Mouse (Mus musculus) forebrain, embryonic 16.5 days (tissue): ENCODE measurements around the gene Bfsp1. TPM values are rescaled to one million over a fixed set of nuclear protein-coding genes. Genes with fewer than 3 reads are reported as not detected.

Experiments used
- ATAC-seq: fragments of 200-750 bp; cut with Nextera tagmentation; 2 replicates; pipeline ENCODE4 v1.8.0; 2017; ENCODE audit warnings: mild to moderate bottlenecking, moderate library complexity
- H3K27ac ChIP-seq: fragments of 300-500 bp; sonication (generic); 2 replicates; pipeline ENCODE4 v1.5.1; 2014; ENCODE audit warnings: low read length, control low read depth
- H3K27me3 ChIP-seq: fragments of 300-500 bp; sonication (generic); replicated peaks from 2 replicates; pipeline ENCODE4 v1.6.1; 2014; ENCODE audit warnings: low read length; ENCODE audit not compliant: control insufficient read depth, insufficient read depth
- H3K36me3 ChIP-seq: fragments of 300-500 bp; sonication (generic); 2 replicates; pipeline ENCODE4 v1.6.1; 2014; ENCODE audit not compliant: control insufficient read depth, insufficient read depth
- H3K4me1 ChIP-seq: fragments of 300-500 bp; sonication (generic); replicated peaks from 2 replicates; pipeline ENCODE4 v1.6.1; 2014; ENCODE audit warnings: low read length; ENCODE audit not compliant: control insufficient read depth, insufficient read depth
- H3K4me2 ChIP-seq: fragments of 300-500 bp; sonication (generic); 2 replicates; pipeline ENCODE4 v1.6.1; 2014; ENCODE audit warnings: mild to moderate bottlenecking, low read length, control low read depth
- H3K4me3 ChIP-seq: fragments of 300-500 bp; sonication (generic); replicated peaks from 2 replicates; pipeline ENCODE4 v1.5.1; 2014; ENCODE audit warnings: mild to moderate bottlenecking, low read length, control low read depth
- H3K9ac ChIP-seq: fragments of 300-500 bp; sonication (generic); replicated peaks from 2 replicates; pipeline ENCODE4 v1.6.1; 2014; ENCODE audit warnings: low read depth, low read length, control low read depth
- H3K9me3 ChIP-seq: fragments of 300-500 bp; sonication (generic); 2 replicates; pipeline ENCODE4 v1.6.1; 2016; ENCODE audit warnings: low read length; ENCODE audit not compliant: control insufficient read depth
- WGBS: fragments of 180-500 bp; shearing (Covaris S2); extraction: QIAGEN DNeasy Blood & Tissue Kit; methylation state at CpG from one replicate; pipeline ENCODE4 v1.1.7; 2014; 5-methylcytosine and 5-hydroxymethylcytosine counted together
- polyA plus RNA-seq: library from polyadenylated mRNA; unstranded; fragments of >200 nt; fragmentation: Nextera tagmentation; extraction: Ambion mirVana; gene quantifications from 2 replicates; pipeline ENCODE4 v1.2.1, GENCODE M21; 2015

Gene Bfsp1
- polyA plus RNA-seq, 1 experiment from 2014 or later, result 1.1 TPM

DNA sequence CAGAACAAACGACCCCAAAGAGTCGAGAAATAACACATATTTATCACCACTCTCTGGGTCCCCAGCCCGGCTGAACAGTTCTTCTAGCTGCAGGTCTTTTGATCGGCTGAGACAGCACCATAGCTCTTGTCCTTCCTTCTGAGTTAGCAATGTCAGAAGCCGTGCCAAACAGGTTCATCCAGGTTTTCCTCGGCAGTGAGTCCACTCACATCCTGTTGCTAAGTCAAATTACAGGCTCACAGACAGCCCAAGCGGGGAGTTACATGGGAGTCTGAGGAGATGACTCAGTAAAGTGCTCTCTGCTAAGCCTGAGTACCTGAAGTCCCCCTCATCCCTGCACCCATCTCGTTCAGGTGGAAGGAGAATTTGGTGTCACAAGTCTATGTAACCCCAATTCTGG lies 1.6 kb upstream of the Bfsp1 start:
- Histone ChIP-seq H3K4me3 (no peak overlapping the region), H3K9ac (no peak overlapping the region), H3K4me1 (peaks cover 5% of the 10 kb centered on the region; the same call in 1 of the 2 replicates), H3K27me3 (peaks cover 8% of the 10 kb centered on the region), H3K36me3 (no peaks in the 10 kb centered on the region), H3K9me3 (no peaks in the 10 kb centered on the region), H3K4me2 (no peak overlapping the region), H3K27ac (no peak overlapping the region)
- no peak for ATAC-seq
- 74% methylated on average over 8 of the region's 8 CpGs for WGBS

DNA sequence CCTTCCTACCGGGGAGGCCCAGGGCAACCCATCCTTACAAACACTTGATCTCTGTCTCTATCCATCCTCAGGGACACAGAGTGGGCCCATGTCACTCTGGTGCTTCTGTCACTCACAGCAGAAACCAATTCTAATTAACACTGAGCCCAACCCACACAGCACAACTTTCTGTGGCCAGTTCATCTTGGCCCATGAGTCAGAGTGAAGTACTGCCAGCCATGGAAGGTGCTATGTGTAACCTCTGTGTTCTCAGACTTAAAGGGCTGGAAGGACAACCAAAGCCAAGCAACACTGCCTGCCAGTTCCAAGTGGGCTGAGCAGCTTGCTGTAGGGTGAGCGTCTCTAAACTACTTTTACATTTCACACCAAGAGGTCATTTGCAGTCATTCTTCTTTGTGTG lies 3.8 kb downstream of the Bfsp1 start:
- no peak overlapping the region for H3K9ac ChIP-seq
- no peak for ATAC-seq
- peaks cover 5% of the 10 kb centered on the region; the same call in 1 of the 2 replicates for H3K4me1 ChIP-seq
- H3K27me3 ChIP-seq, result peaks cover 8% of the 10 kb centered on the region
- no peak overlapping the region for H3K27ac ChIP-seq
- whole genome bisulfite sequencing, result 66% methylated on average over 2 of the region's 2 CpGs
- H3K4me3 ChIP-seq, result no peak overlapping the region
- H3K9me3 ChIP-seq, result no peaks in the 10 kb centered on the region
- no peak overlapping the region for H3K4me2 ChIP-seq
- no peaks in the 10 kb centered on the region for H3K36me3 ChIP-seq

GRCm38 (mm10) chr2:143853447-143853846 lies 9.5 kb downstream of the Bfsp1 start:
- no peaks in the 10 kb centered on the region for H3K27me3 ChIP-seq
- 87% methylated on average over 4 of the region's 4 CpGs for WGBS
- H3K9me3 ChIP-seq, result no peaks in the 10 kb centered on the region
- no peak overlapping the region for H3K4me3 ChIP-seq
- peaks cover 10% of the 10 kb centered on the region; the same call in 1 of the 2 replicates for H3K4me1 ChIP-seq
- no peaks in the 10 kb centered on the region for H3K36me3 ChIP-seq
- no peak for ATAC-seq
- H3K27ac ChIP-seq, result no peak overlapping the region
- H3K9ac ChIP-seq, result no peak overlapping the region
- H3K4me2 ChIP-seq, result no peak overlapping the region

- WGBS, result 63% methylated on average over 18 of the region's 18 CpGs
These were observed 10.4 kb downstream of the Bfsp1 start for GRCm38 (mm10) chr2:143852295-143853275.

DNA sequence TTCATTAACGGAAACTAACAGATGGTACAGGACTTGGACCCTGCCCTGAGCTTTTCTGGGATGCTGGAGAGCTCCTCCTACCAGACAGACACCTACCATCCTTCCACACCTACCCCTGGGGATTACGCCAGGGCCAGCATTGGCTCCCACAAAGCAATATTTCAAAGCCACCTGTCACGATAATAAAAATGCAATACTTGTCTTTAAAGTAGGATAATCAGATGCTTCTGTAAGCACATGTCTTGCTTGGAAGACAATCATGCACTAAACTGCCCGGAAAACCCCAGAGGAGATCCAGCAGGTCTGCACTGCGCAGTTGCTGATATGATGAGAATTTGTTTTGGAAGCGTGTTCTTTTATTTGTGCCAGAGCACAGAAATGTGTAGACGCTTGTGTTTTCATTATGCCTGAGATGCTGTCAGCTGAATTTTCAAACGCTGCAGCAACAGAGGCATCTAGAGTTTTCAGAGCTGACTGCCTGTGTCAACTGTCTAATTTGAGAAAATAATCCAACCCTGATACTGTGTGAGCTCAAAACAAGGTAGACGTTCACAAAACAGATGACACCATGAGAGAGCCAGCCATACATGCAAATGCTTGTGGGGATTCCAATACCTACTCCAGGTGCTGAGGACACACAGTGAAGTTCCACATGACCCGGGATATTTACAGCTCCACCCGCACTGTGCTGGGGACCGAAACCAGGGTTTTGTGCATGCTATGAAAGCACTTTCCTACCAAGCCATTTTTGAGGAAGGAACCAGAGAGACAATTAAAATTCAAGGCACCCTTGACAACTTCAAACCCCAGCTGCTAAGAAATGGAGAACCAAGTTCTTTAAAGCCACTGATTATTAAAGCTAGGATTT lies 11.4 kb downstream of the Bfsp1 start:
- Histone ChIP-seq H3K27ac (0 out of 2 replicates have a peak overlapping the region, but pooled peaks have one; percentile 15), H3K4me3 (no peak overlapping the region), H3K36me3 (no peaks in the 10 kb centered on the region), H3K4me1 (peaks cover 10% of the 10 kb centered on the region; the same call in 1 of the 2 replicates), H3K27me3 (no peaks in the 10 kb centered on the region), H3K9ac (no peak overlapping the region), H3K4me2 (no peak overlapping the region; the same call in 1 of the 2 replicates), H3K9me3 (no peaks in the 10 kb centered on the region)
- WGBS, result 55% methylated on average over 12 of the region's 12 CpGs
- peak; percentile 85 for ATAC-seq

More at GRCm38 (mm10) chr2:143852295-143853275, 10.4 kb downstream of the Bfsp1 start:
- no peak overlapping the region for H3K4me2 ChIP-seq
- H3K4me3 ChIP-seq, result no peak overlapping the region
- no peaks in the 10 kb centered on the region for H3K36me3 ChIP-seq
- H3K9ac ChIP-seq, result no peak overlapping the region
- H3K27ac ChIP-seq, result no peak overlapping the region
- H3K9me3 ChIP-seq, result no peaks in the 10 kb centered on the region
- ATAC-seq, result no peak
- H3K4me1 ChIP-seq, result peaks cover 10% of the 10 kb centered on the region; the same call in 1 of the 2 replicates
- H3K27me3 ChIP-seq, result no peaks in the 10 kb centered on the region

DNA sequence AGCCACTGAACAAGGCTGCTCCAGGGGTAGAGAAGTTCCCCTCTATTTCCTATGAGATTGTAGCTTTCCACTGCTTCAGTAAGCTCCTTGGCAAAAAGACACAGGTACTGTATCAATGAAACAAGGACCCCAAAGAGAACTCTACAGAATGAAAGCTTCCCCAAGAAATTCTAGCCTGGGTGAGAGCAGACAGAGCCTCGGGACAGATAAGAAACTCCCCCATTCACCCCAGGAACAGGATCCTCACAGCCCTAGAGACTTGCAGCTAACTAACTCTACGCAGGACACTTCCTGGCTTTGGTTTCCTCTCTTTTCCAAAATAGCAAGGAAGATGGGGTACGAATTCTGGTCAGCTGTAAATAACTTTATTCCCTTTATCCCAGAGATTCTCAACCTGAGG lies 15.7 kb downstream of the Bfsp1 start:
- ATAC-seq, result no peak
- no peak overlapping the region for H3K27ac ChIP-seq
- H3K9me3 ChIP-seq, result no peaks in the 10 kb centered on the region
- no peak overlapping the region for H3K4me3 ChIP-seq
- WGBS, result 79% methylated on average over 3 of the region's 3 CpGs
- H3K4me1 ChIP-seq, result peaks cover 9% of the 10 kb centered on the region; the same call in 1 of the 2 replicates
- no peaks in the 10 kb centered on the region for H3K36me3 ChIP-seq
- no peaks in the 10 kb centered on the region for H3K27me3 ChIP-seq
- no peak overlapping the region for H3K4me2 ChIP-seq
- no peak overlapping the region for H3K9ac ChIP-seq

- 71% methylated on average over 4 of the region's 4 CpGs for WGBS
- ATAC-seq, result no peak
- Histone ChIP-seq H3K27ac (no peak overlapping the region), H3K4me1 (peaks cover 6% of the 10 kb centered on the region; the same call in 1 of the 2 replicates), H3K27me3 (no peaks in the 10 kb centered on the region), H3K4me3 (no peak overlapping the region), H3K9ac (no peak overlapping the region), H3K4me2 (no peak overlapping the region), H3K36me3 (no peaks in the 10 kb centered on the region), H3K9me3 (no peaks in the 10 kb centered on the region)
These were observed 16.2 kb downstream of the Bfsp1 start for GRCm38 (mm10) chr2:143846799-143847198.

- 65% methylated on average over 5 of the region's 5 CpGs for WGBS
These were observed 18.2 kb downstream of the Bfsp1 start for GRCm38 (mm10) chr2:143844779-143845178.

GRCm38 (mm10) chr2:143841536-143841935 lies 21.4 kb downstream of the Bfsp1 start:
- no peaks in the 10 kb centered on the region for H3K9me3 ChIP-seq

More at GRCm38 (mm10) chr2:143844779-143845178, 18.2 kb downstream of the Bfsp1 start:
- Histone ChIP-seq H3K27me3 (no peaks in the 10 kb centered on the region), H3K4me2 (no peak overlapping the region), H3K4me1 (no peaks in the 10 kb centered on the region), H3K27ac (no peak overlapping the region), H3K4me3 (no peak overlapping the region), H3K36me3 (no peaks in the 10 kb centered on the region), H3K9me3 (no peaks in the 10 kb centered on the region), H3K9ac (no peak overlapping the region)
- ATAC-seq, result no peak

More at GRCm38 (mm10) chr2:143841536-143841935, 21.4 kb downstream of the Bfsp1 start:
- H3K9ac ChIP-seq, result no peak overlapping the region
- H3K36me3 ChIP-seq, result no peaks in the 10 kb centered on the region
- 0 out of 2 replicates have a peak, but pooled peaks cover 3% of the 10 kb centered on the region for H3K4me1 ChIP-seq
- H3K27ac ChIP-seq, result no peak overlapping the region
- no peak overlapping the region for H3K4me2 ChIP-seq
- no peaks in the 10 kb centered on the region for H3K27me3 ChIP-seq
- no peak overlapping the region for H3K4me3 ChIP-seq
- WGBS, result 71% methylated on average over 7 of the region's 7 CpGs
- no peak for ATAC-seq
